Mouse (Mus musculus) spleen, adult 2 months (tissue): ENCODE measurements at regions not wholly inside any gene's neighbourhood (a gene's known extent, or its start where the extent isn't known, plus 50 kb on each side); places are given as distances from the start of the nearest gene placed in this dataset.

Experiments used
- CTCF ChIP-seq: fragments of 200-500 bp; IDR thresholded peaks from 2 replicates; pipeline ENCODE4 v1.5.1; 2011; ENCODE audit warnings: mild to moderate bottlenecking, inconsistent platforms; ENCODE audit not compliant: insufficient read depth, insufficient read length, insufficient replicate concordance; ENCODE audit errors: extremely low read depth
- POLR2A ChIP-seq: fragments of 200-500 bp; IDR thresholded peaks from 2 replicates; pipeline ENCODE4 v1.6.1; 2011; ENCODE audit warnings: low read depth, low read length, inconsistent platforms

DNA sequence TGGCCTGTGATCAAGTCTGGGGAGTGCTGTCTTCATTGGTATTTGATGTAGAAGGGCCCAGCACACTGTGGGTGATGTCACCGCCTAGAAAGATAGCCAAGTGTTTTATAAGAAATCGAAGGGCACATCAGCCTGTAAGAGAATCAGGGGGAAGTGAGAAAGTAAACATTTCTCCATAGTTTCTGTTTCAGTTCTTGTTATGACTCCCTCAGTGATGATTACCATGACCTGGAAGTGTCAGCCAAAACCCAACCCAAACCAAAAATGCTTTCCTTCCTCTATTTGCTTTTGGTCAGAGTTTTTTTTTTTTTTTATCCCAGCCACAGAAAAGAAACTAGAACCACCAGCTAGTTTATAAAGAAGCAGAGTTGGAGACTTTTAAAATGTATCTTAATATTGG is 129.4 kb upstream of the Slco3a1 start:
- TF ChIP-seq CTCF (no peak), POLR2A (no peak)
